Mouse (Mus musculus) CH12.LX (cell line): ENCODE results near the gene 1700028P14Rik.

Experiments used
- CTCF ChIP-seq, 2 experiments: IDR thresholded peaks in 1 of 2; conservative IDR thresholded peaks in 1 of 2; 2 replicates each; pipeline ENCODE4 v1.5.1; 2011 to 2012; ENCODE audit warnings: low read depth in 2 of 2, low read length in 2 of 2, improper control_type of control experiment in 1 of 2, inconsistent platforms in 1 of 2, mild to moderate bottlenecking in 1 of 2, moderate library complexity in 1 of 2
- EP300 ChIP-seq: IDR thresholded peaks from 2 replicates; pipeline ENCODE4 v1.6.1; 2011; ENCODE audit warnings: low read length, improper control_type of control experiment
- JUN ChIP-seq: IDR thresholded peaks from 2 replicates; pipeline ENCODE4 v1.6.1; 2011; ENCODE audit warnings: low read depth, mild to moderate bottlenecking, low read length, improper control_type of control experiment, moderate library complexity; ENCODE audit not compliant: insufficient read depth
- JUND ChIP-seq: conservative IDR thresholded peaks from 2 replicates; pipeline ENCODE4 v1.6.1; 2011; ENCODE audit warnings: low read depth, low read length, improper control_type of control experiment
- MXI1 ChIP-seq: IDR thresholded peaks from 2 replicates; pipeline ENCODE4 v1.6.1; 2011; ENCODE audit warnings: mild to moderate bottlenecking, low read depth, low read length, improper control_type of control experiment
- NELFE ChIP-seq: IDR thresholded peaks from 2 replicates; pipeline ENCODE4 v1.6.1; 2011; ENCODE audit warnings: low read depth, low read length, improper control_type of control experiment
- POLR2A ChIP-seq: IDR thresholded peaks from 2 replicates; pipeline ENCODE4 v1.6.1; 2011; ENCODE audit warnings: low read depth, mild to moderate bottlenecking, improper control_type of control experiment, low read length
- SIN3A ChIP-seq: IDR thresholded peaks from 2 replicates; pipeline ENCODE4 v1.6.1; 2012; ENCODE audit warnings: low read length, improper control_type of control experiment, inconsistent platforms
- TCF12 ChIP-seq: IDR thresholded peaks from 2 replicates; pipeline ENCODE4 v1.6.1; 2014; ENCODE audit warnings: low read depth, mild to moderate bottlenecking, inconsistent platforms, low read length, improper control_type of control experiment
- USF1 ChIP-seq: IDR thresholded peaks from 2 replicates; pipeline ENCODE4 v1.6.1; 2014; ENCODE audit warnings: low read depth, mild to moderate bottlenecking, inconsistent platforms, low read length, improper control_type of control experiment
- ZC3H11A ChIP-seq: IDR thresholded peaks from 2 replicates; pipeline ENCODE4 v1.6.1; 2012; ENCODE audit warnings: low read depth, mild to moderate bottlenecking, inconsistent platforms, low read length, improper control_type of control experiment
- ZKSCAN1 ChIP-seq: IDR thresholded peaks from 2 replicates; pipeline ENCODE4 v1.6.1; 2012; ENCODE audit warnings: low read depth, inconsistent platforms, low read length, improper control_type of control experiment, borderline replicate concordance
- ZMIZ1 ChIP-seq: IDR thresholded peaks from 2 replicates; pipeline ENCODE4 v1.6.1; 2012; ENCODE audit warnings: low read depth, mild to moderate bottlenecking, inconsistent platforms, low read length, improper control_type of control experiment

- TF ChIP-seq MXI1, result no peak
- no peak for TF ChIP-seq ZMIZ1
- no peak for TF ChIP-seq JUN
- TF ChIP-seq CTCF (conservative IDR thresholded peaks at IDR 0.05 in 1 of 2, IDR thresholded peaks at IDR 0.05 in 1 of 2; ENCODE audit: low read depth in 2 of 2, low read length in 2 of 2), result no peak
- no peak for TF ChIP-seq POLR2A
- TF ChIP-seq EP300, result no peak
- TF ChIP-seq NELFE, result no peak
- no peak for TF ChIP-seq USF1
- no peak for TF ChIP-seq TCF12
- TF ChIP-seq SIN3A, result no peak
- no peak for TF ChIP-seq ZC3H11A
- TF ChIP-seq ZKSCAN1, result no peak
- no peak for TF ChIP-seq JUND
Observed at GRCm38 (mm10) chr19:23531899-23532298, 120.7 kb downstream of the 1700028P14Rik start.
